Mouse (Mus musculus): Measurements from ENCODE around the gene Lpar2.
A peak's percentile ranks its signal among the peaks of the same experiment; 100 is the strongest.

DNA sequence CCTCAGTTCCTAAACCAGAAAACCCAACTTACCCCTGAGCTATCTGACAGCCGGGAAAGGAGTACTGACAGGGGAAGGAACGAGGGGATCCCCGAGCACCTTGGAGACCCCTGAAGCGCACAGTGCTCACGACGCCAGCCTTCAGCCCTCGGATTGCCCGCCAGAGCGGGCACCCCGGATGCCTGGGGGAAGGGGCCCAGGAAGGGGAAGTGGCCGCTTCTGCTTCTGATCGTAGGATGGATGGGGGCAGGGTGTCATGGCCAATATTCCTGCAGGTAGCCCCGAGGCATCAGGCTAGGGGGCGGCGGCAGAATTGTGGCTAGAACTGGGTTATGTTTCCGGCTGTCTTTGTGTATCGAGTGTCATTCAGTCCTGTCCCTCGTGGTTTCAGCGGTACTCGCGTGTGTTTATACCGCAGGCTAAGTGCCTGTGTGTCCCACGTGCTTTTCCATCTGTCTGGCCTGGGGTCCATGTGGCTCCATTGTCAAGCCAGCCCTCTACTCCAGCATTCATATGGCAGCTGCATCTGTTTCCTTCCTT lies 13.3 kb upstream of the Lpar2 start:
- TF ChIP-seq POLR2A (IDR thresholded peaks at IDR 0.05; ENCODE audit: insufficient read length, low read depth) (no peak), MYOD1 (IDR thresholded peaks at IDR 0.05; ENCODE audit: control insufficient read depth in 1 of 3, insufficient read length in 2 of 3, low read depth in 2 of 3) (peak in 2 of 3 experiments; percentile 31 to 48), E2F4 (IDR thresholded peaks at IDR 0.05; ENCODE audit: insufficient read depth) (no peak), TCF12 (IDR thresholded peaks at IDR 0.05; ENCODE audit: insufficient read depth, poor library complexity, severe bottlenecking) (no peak), MYOG (IDR thresholded peaks at IDR 0.05; ENCODE audit: control insufficient read depth in 1 of 3, insufficient read depth in 1 of 3, insufficient read length in 2 of 3, low read depth in 2 of 3) (peak in 1 of 3 experiments; percentile 45)
